Mouse (Mus musculus): ENCODE measurements around the gene Hinfp. TPM values are rescaled to one million over a fixed set of nuclear protein-coding genes. Genes with fewer than 3 reads are reported as not detected.

Hinfp gene
- polyA plus RNA-seq, 1 experiment from 2014 or later = 10.0 TPM

GRCm38 (mm10) chr9:44292490-44292889 lies 13.0 kb downstream of the Hinfp start:
- H3K4me2 ChIP-seq (replicated peaks; ENCODE audit: low read depth, low read length) = no peak overlapping the region
- H3K27me3 ChIP-seq (replicated peaks; ENCODE audit: insufficient read depth, low read length) = peaks cover 5% of the 10 kb centered on the region
- ATAC-seq (peak; percentile 71), DNase-seq (ENCODE audit: low spot score) (peak; percentile 74)
- H3K4me3 ChIP-seq (ENCODE audit: low read depth, low read length) = no peak overlapping the region
- H3K36me3 ChIP-seq (ENCODE audit: insufficient read depth, low read length) = peaks cover 15% of the 10 kb centered on the region
- TF ChIP-seq CTCF (IDR thresholded peaks at IDR 0.05) (peak; percentile 80), EP300 (IDR thresholded peaks at IDR 0.05) (no peak)
- no peak overlapping the region for H3K9ac ChIP-seq (replicated peaks; ENCODE audit: low read depth)
- no peaks in the 10 kb centered on the region for H3K9me3 ChIP-seq (ENCODE audit: low read length)
- H3K4me1 ChIP-seq (ENCODE audit: insufficient read depth, low read depth, low read length) = peaks cover 8% of the 10 kb centered on the region; the same call in 1 of the 2 replicates
- WGBS = 72% methylated on average over 3 of the region's 3 CpGs
- H3K27ac ChIP-seq (ENCODE audit: low read length) = no peak overlapping the region

- peaks cover 12% of the 10 kb centered on the region for H3K27me3 ChIP-seq (replicated peaks; ENCODE audit: insufficient read depth, low read length)
- no peak overlapping the region for H3K4me3 ChIP-seq (ENCODE audit: low read depth, low read length)
- DNase-seq (ENCODE audit: low spot score) (no peak), ATAC-seq (no peak)
- TF ChIP-seq EP300 (IDR thresholded peaks at IDR 0.05) (no peak), CTCF (IDR thresholded peaks at IDR 0.05) (no peak)
- no peaks in the 10 kb centered on the region for H3K36me3 ChIP-seq (ENCODE audit: insufficient read depth, low read length)
- no peak overlapping the region for H3K4me2 ChIP-seq (replicated peaks; ENCODE audit: low read depth, low read length)
- H3K4me1 ChIP-seq (ENCODE audit: insufficient read depth, low read depth, low read length) = peaks cover 14% of the 10 kb centered on the region; the same call in 1 of the 2 replicates
- H3K27ac ChIP-seq (ENCODE audit: low read length) = no peak overlapping the region
- no peak overlapping the region for H3K9ac ChIP-seq (replicated peaks; ENCODE audit: low read depth)
- 8% methylated on average over 11 of the region's 11 CpGs for WGBS
- no peaks in the 10 kb centered on the region for H3K9me3 ChIP-seq (ENCODE audit: low read length)
These were observed 16.5 kb downstream of the Hinfp start for GRCm38 (mm10) chr9:44288959-44289291.

- peak; percentile 47 for ATAC-seq
- Histone ChIP-seq H3K36me3 (ENCODE audit: insufficient read depth, low read length) (no peaks in the 10 kb centered on the region), H3K27me3 (replicated peaks; ENCODE audit: insufficient read depth, low read length) (peaks cover 12% of the 10 kb centered on the region), H3K27ac (ENCODE audit: low read length) (no peak within 1 kb of the TSS), H3K9ac (replicated peaks; ENCODE audit: low read depth) (peak within 1 kb of the TSS; percentile 19; the same call in 1 of the 2 replicates), H3K4me3 (ENCODE audit: low read depth, low read length) (peak within 1 kb of the TSS; percentile 40), H3K4me2 (replicated peaks; ENCODE audit: low read depth, low read length) (peak within 1 kb of the TSS; percentile 76), H3K9me3 (ENCODE audit: low read length) (no peaks in the 10 kb centered on the region), H3K4me1 (ENCODE audit: insufficient read depth, low read depth, low read length) (peaks cover 14% of the 10 kb centered on the region; the same call in 1 of the 2 replicates)
- DNase-seq (ENCODE audit: low spot score) = no peak
- TF ChIP-seq CTCF (IDR thresholded peaks at IDR 0.05) = no peak
- no peak for TF ChIP-seq EP300 (IDR thresholded peaks at IDR 0.05)
- WGBS = 2% methylated on average over 37 of the region's 38 CpGs
These were observed 17.2 kb downstream of the Hinfp start, which contains the start of gene Abcg4 for GRCm38 (mm10) chr9:44288076-44288958. TSS of gene Abcg4 (minus strand) at chr9:44288615.

GRCm38 (mm10) chr9:44287401-44288075 lies 17.9 kb downstream of the Hinfp start:
- H3K27me3 ChIP-seq (replicated peaks; ENCODE audit: insufficient read depth, low read length) = peaks cover 12% of the 10 kb centered on the region
- WGBS = 2% methylated on average over 42 of the region's 47 CpGs

GRCm38 (mm10) chr9:44287003-44287400 lies 18.5 kb downstream of the Hinfp start:
- Histone ChIP-seq H3K4me3 (ENCODE audit: low read depth, low read length) (peak overlapping the region; percentile 40), H3K4me2 (replicated peaks; ENCODE audit: low read depth, low read length) (peak overlapping the region; percentile 76), H3K9me3 (ENCODE audit: low read length) (no peaks in the 10 kb centered on the region), H3K27me3 (replicated peaks; ENCODE audit: insufficient read depth, low read length) (peaks cover 12% of the 10 kb centered on the region), H3K36me3 (ENCODE audit: insufficient read depth, low read length) (no peaks in the 10 kb centered on the region), H3K27ac (ENCODE audit: low read length) (no peak overlapping the region), H3K4me1 (ENCODE audit: insufficient read depth, low read depth, low read length) (peaks cover 14% of the 10 kb centered on the region; the same call in 1 of the 2 replicates), H3K9ac (replicated peaks; ENCODE audit: low read depth) (peak overlapping the region; percentile 19; the same call in 1 of the 2 replicates)
- peak; percentile 21; the same call in 1 of the 2 replicates for ATAC-seq
- no peak for TF ChIP-seq CTCF (IDR thresholded peaks at IDR 0.05)
- no peak for TF ChIP-seq EP300 (IDR thresholded peaks at IDR 0.05)
- 12% methylated on average over 11 of the region's 11 CpGs for WGBS
- DNase-seq (ENCODE audit: low spot score) = no peak

More at GRCm38 (mm10) chr9:44287401-44288075, 17.9 kb downstream of the Hinfp start:
- no peak for TF ChIP-seq CTCF (IDR thresholded peaks at IDR 0.05)
- no peak for TF ChIP-seq EP300 (IDR thresholded peaks at IDR 0.05)
- H3K4me1 ChIP-seq (ENCODE audit: insufficient read depth, low read depth, low read length) = peaks cover 14% of the 10 kb centered on the region; the same call in 1 of the 2 replicates
- H3K27ac ChIP-seq (ENCODE audit: low read length) = no peak overlapping the region
- H3K9me3 ChIP-seq (ENCODE audit: low read length) = no peaks in the 10 kb centered on the region
- peak overlapping the region; percentile 76 for H3K4me2 ChIP-seq (replicated peaks; ENCODE audit: low read depth, low read length)
- ATAC-seq (peak; percentile 32; the same call in 1 of the 2 replicates), DNase-seq (ENCODE audit: low spot score) (peak; percentile 17)
- no peaks in the 10 kb centered on the region for H3K36me3 ChIP-seq (ENCODE audit: insufficient read depth, low read length)
- peak overlapping the region; percentile 40 for H3K4me3 ChIP-seq (ENCODE audit: low read depth, low read length)
- H3K9ac ChIP-seq (replicated peaks; ENCODE audit: low read depth) = peak overlapping the region; percentile 19; the same call in 1 of the 2 replicates

Data from lung, postnatal 0 days (tissue).